Mouse (Mus musculus) spleen, adult 2 months (tissue): Measurements from ENCODE around the gene Lcmt1.

Experiments
- CTCF ChIP-seq: fragments of 200-500 bp; IDR thresholded peaks from 2 replicates; pipeline ENCODE4 v1.5.1; 2011; ENCODE audit warnings: mild to moderate bottlenecking, inconsistent platforms; ENCODE audit not compliant: insufficient read depth, insufficient read length, insufficient replicate concordance; ENCODE audit errors: extremely low read depth
- POLR2A ChIP-seq: fragments of 200-500 bp; IDR thresholded peaks from 2 replicates; pipeline ENCODE4 v1.6.1; 2011; ENCODE audit warnings: low read depth, low read length, inconsistent platforms

DNA sequence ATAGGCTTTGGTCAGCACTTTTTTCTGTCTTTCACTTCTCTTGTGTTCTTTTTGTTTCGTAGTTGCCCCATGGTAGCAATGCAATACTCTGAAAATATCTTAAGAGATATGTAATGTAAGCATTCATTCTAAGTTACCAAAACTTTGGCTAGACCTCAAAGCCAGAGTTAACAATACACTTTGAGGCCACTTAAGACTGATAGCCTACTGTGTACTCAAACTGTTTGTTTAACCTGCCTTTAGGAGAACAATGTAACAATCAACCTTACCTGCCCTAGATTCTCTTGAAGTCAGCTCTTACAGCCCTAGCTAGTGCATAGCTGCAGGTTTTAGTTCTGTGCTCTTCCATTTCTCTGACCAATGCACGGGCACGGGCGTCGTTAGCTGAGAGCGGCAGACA, 24.7 kb downstream of the Lcmt1 start:
- TF ChIP-seq POLR2A, result no peak
- TF ChIP-seq CTCF, result no peak
